In genomic region chr13:114397281-114397680, GRCm38 (mm10) we compare ENCODE assay signal across 15 mouse cellular contexts.
"Had no signal": no experiment of that assay in that cellular context is flagged by ENCODE, and none has a peak within 500 bp of the region (broad histone marks: within the 10 kb centered on the region; RNA-seq: fewer than 3 reads in every experiment).

No protein-coding gene starts in this region.

- H3K4me2 ChIP-seq: limb, embryonic 12.5 days; liver, embryonic 13.5 days; lung, embryonic 15.5 days; midbrain, embryonic 15.5 days had no signal

- H3K27me3 ChIP-seq: limb, embryonic 12.5 days; liver, embryonic 13.5 days; lung, embryonic 15.5 days; megakaryocyte, embryonic 14.5 days; midbrain, embryonic 15.5 days had no signal

- H3K4me3 ChIP-seq: limb, embryonic 12.5 days; liver, embryonic 13.5 days; lung, embryonic 15.5 days; megakaryocyte, embryonic 14.5 days; midbrain, embryonic 15.5 days had no signal

- H3K4me1 ChIP-seq: limb, embryonic 12.5 days; liver, embryonic 13.5 days; lung, embryonic 15.5 days; megakaryocyte, embryonic 14.5 days; midbrain, embryonic 15.5 days had no signal

- H3K36me3 ChIP-seq: limb, embryonic 12.5 days; liver, embryonic 13.5 days; lung, embryonic 15.5 days; midbrain, embryonic 15.5 days had no signal

- DNase-seq: kidney, adult 8-10 months; kidney, postnatal 25 days; layer of hippocampus, adult 9-11 months; liver; liver, embryonic 13.5 days; liver, postnatal 0 days; lung, postnatal 14 days; right cerebral cortex, postnatal 4 days; spleen, adult 18-20 months; thymus, postnatal 4 days had no signal

- H3K9ac ChIP-seq: limb, embryonic 12.5 days; liver, embryonic 13.5 days; liver, postnatal 0 days; lung, embryonic 15.5 days; midbrain, embryonic 15.5 days had no signal

- H3K27ac ChIP-seq: limb, embryonic 12.5 days; liver, embryonic 13.5 days; lung, embryonic 15.5 days; macrophage; midbrain, embryonic 15.5 days had no signal

- H3K9me3 ChIP-seq: limb, embryonic 12.5 days; liver, embryonic 13.5 days; lung, embryonic 15.5 days; midbrain, embryonic 15.5 days had no signal

- ATAC-seq: liver, postnatal 0 days; midbrain, embryonic 15.5 days had no signal
